Mouse (Mus musculus) intestine, postnatal 0 days (tissue): ENCODE results near the gene L1cam. TPM values are rescaled to one million over a fixed set of nuclear protein-coding genes. Genes with fewer than 3 reads are reported as not detected.

Experiments
- ATAC-seq: fragments of 200-750 bp; cut with Nextera tagmentation; 2 replicates; pipeline ENCODE4 v1.8.0; 2017; ENCODE audit warnings: mild to moderate bottlenecking, moderate TSS enrichment, moderate library complexity
- H3K27ac ChIP-seq: fragments of 300-500 bp; sonication (generic); 2 replicates; pipeline ENCODE4 v1.5.1; 2014; ENCODE audit warnings: mild to moderate bottlenecking, low read depth, low read length, moderate library complexity
- H3K27me3 ChIP-seq: fragments of 300-500 bp; sonication (generic); replicated peaks from 2 replicates; pipeline ENCODE4 v1.6.1; 2014; ENCODE audit warnings: low read length, mixed read lengths; ENCODE audit not compliant: control insufficient read depth, insufficient read depth
- H3K36me3 ChIP-seq: fragments of 300-500 bp; sonication (generic); 2 replicates; pipeline ENCODE4 v1.6.1; 2014; ENCODE audit warnings: mild to moderate bottlenecking, moderate library complexity; ENCODE audit not compliant: control insufficient read depth, insufficient read depth
- H3K4me1 ChIP-seq: fragments of 300-500 bp; sonication (generic); replicated peaks from 2 replicates; pipeline ENCODE4 v1.6.1; 2014; ENCODE audit warnings: antibody characterized with exemption, low read length, mixed read lengths; ENCODE audit not compliant: control insufficient read depth, insufficient read depth
- H3K4me2 ChIP-seq: fragments of 300-500 bp; sonication (generic); replicated peaks from 2 replicates; pipeline ENCODE4 v1.6.1; 2014; ENCODE audit warnings: low read depth, mild to moderate bottlenecking, moderate library complexity
- H3K4me3 ChIP-seq: fragments of 300-500 bp; sonication (generic); 2 replicates; pipeline ENCODE4 v1.5.1; 2014; ENCODE audit warnings: low read depth, low read length
- H3K9ac ChIP-seq: fragments of 300-500 bp; sonication (generic); 2 replicates; pipeline ENCODE4 v1.6.1; 2014; ENCODE audit warnings: mild to moderate bottlenecking, low read depth, low read length
- H3K9me3 ChIP-seq: fragments of 300-500 bp; sonication (generic); 2 replicates; pipeline ENCODE4 v1.6.1; 2016; ENCODE audit warnings: mixed run types; ENCODE audit not compliant: control insufficient read depth
- CTCF ChIP-seq: sonication (generic); IDR thresholded peaks from 2 replicates; pipeline ENCODE4 v1.5.1; 2016; ENCODE audit warnings: low read depth, mild to moderate bottlenecking, control low read depth, antibody characterized with exemption, moderate library complexity
- WGBS: fragments of 180-500 bp; shearing (Covaris S2); extraction: QIAGEN DNeasy Blood & Tissue Kit; methylation state at CpG from one replicate; pipeline ENCODE4 v1.1.7; 2014; 5-methylcytosine and 5-hydroxymethylcytosine counted together
- polyA plus RNA-seq: library from polyadenylated mRNA; unstranded; fragments of >200 nt; fragmentation: Nextera tagmentation; extraction: Ambion mirVana; gene quantifications from 2 replicates; pipeline ENCODE4 v1.2.1, GENCODE M21; 2015

The L1cam gene
- polyA plus RNA-seq, 1 experiment from 2014 or later, result 3.2 TPM

DNA sequence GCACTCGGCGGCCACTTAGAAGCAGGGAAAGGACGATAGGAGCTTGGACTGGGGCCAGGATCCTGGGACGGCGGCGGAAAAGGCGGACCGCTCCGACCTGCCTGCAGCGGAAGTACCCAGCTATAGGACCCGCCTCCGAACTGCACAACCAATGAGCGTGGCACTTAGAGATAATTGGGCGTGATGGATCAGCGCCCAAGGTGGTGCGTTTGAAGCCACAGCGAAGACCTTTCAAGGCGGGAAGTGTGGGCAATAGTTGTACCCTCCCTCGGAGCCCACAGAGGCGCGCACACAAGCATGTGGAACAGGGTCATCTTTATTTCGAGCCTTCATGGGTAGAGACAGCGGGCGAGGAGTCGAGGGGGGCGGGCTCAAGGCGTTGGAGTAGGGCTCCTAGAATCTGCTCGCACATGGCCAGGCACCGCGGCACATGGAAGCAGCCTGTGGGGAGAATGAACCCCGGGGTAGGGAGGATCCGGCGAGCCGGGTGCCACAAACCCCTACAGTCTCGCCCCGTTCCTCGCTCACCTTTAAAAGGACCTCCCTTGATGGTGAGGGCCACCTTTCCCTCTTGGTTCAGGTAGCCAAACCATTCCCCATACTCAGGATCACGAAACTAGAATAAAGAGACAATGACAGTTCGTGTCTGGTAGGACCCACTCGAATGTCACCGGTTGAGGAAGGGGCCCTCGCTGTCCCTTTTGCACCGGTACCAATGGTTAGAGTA is 26.1 kb upstream of the L1cam start, which contains the start of the genes Arhgap4 and Naa10:
TSS of gene Arhgap4 (minus strand) at position 48 of the 727 bp plus-strand sequence.
TSS of gene Naa10 (minus strand) at position 122 of the 727 bp plus-strand sequence.
- ATAC-seq, result peak; percentile 93
- WGBS, result 23% methylated on average over 43 of the region's 43 CpGs
- Histone ChIP-seq H3K27me3 (no peaks in the 10 kb centered on the region), H3K9me3 (no peaks in the 10 kb centered on the region), H3K9ac (peak within 1 kb of the TSS; percentile 48), H3K4me1 (no peaks in the 10 kb centered on the region), H3K36me3 (peaks cover 4% of the 10 kb centered on the region; the same call in 1 of the 2 replicates), H3K4me3 (peak within 1 kb of the TSS; percentile 47), H3K4me2 (peak within 1 kb of the TSS; percentile 62), H3K27ac (peak within 1 kb of the TSS; percentile 46)
- TF ChIP-seq CTCF, result no peak

- Histone ChIP-seq H3K27me3 (no peaks in the 10 kb centered on the region), H3K36me3 (peaks cover 2% of the 10 kb centered on the region; the same call in 1 of the 2 replicates), H3K9ac (peak overlapping the region; percentile 48), H3K4me3 (peak overlapping the region; percentile 47), H3K4me2 (peak overlapping the region; percentile 62), H3K27ac (peak overlapping the region; percentile 46), H3K4me1 (no peaks in the 10 kb centered on the region), H3K9me3 (no peaks in the 10 kb centered on the region)
- 15% methylated on average over 34 of the region's 34 CpGs for WGBS
- peak; percentile 35 for ATAC-seq
- no peak for TF ChIP-seq CTCF
These were observed 25.4 kb upstream of the L1cam start for GRCm38 (mm10) chrX:73921285-73921822.

GRCm38 (mm10) chrX:73918631-73919030 is 22.7 kb upstream of the L1cam start:
- Histone ChIP-seq H3K9ac (no peak overlapping the region), H3K4me1 (no peaks in the 10 kb centered on the region), H3K27me3 (no peaks in the 10 kb centered on the region), H3K4me3 (no peak overlapping the region), H3K4me2 (no peak overlapping the region), H3K27ac (no peak overlapping the region), H3K36me3 (no peaks in the 10 kb centered on the region), H3K9me3 (no peaks in the 10 kb centered on the region)
- TF ChIP-seq CTCF, result no peak
- ATAC-seq, result no peak
- WGBS, result 65% methylated on average over 5 of the region's 5 CpGs

DNA sequence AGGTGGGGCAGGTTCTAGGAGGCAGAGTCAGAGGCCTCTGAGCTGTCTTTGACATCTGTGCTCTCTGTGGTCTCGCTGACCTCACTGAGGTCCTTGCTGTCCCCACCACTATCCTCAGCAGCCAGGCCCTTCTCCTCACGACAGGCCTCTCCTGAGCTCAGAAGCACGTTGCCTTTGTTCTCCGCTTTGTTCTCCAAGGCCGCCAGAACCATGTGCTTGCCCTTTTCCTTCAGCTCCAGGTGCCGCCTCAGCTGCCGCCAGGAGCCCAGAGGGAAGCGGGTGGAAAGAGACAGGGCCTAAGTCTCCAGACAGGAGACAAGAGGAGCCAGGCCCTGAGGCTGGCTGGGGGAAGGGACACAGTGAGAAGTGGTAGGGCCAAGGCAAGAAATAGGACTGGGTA is 21.0 kb upstream of the L1cam start:
- no peaks in the 10 kb centered on the region for H3K36me3 ChIP-seq
- H3K9ac ChIP-seq, result no peak overlapping the region
- WGBS, result 77% methylated on average over 8 of the region's 8 CpGs
- ATAC-seq, result no peak
- no peak overlapping the region for H3K4me3 ChIP-seq
- no peaks in the 10 kb centered on the region for H3K27me3 ChIP-seq
- H3K27ac ChIP-seq, result 0 out of 2 replicates have a peak overlapping the region, but pooled peaks have one; percentile 4
- no peaks in the 10 kb centered on the region for H3K9me3 ChIP-seq
- no peak overlapping the region for H3K4me2 ChIP-seq
- H3K4me1 ChIP-seq, result no peaks in the 10 kb centered on the region
- no peak for TF ChIP-seq CTCF

- peak; percentile 68 for TF ChIP-seq CTCF
- no peaks in the 10 kb centered on the region for H3K4me1 ChIP-seq
- peak overlapping the region; percentile 32 for H3K4me2 ChIP-seq
- no peak overlapping the region for H3K9ac ChIP-seq
- no peaks in the 10 kb centered on the region for H3K9me3 ChIP-seq
- ATAC-seq, result peak; percentile 96
- no peaks in the 10 kb centered on the region for H3K27me3 ChIP-seq
- H3K36me3 ChIP-seq, result no peaks in the 10 kb centered on the region
- H3K27ac ChIP-seq, result peak overlapping the region; percentile 41; the same call in 1 of the 2 replicates
- no peak overlapping the region for H3K4me3 ChIP-seq
- 26% methylated on average over 31 of the region's 31 CpGs for WGBS
These were observed 19.2 kb upstream of the L1cam start for GRCm38 (mm10) chrX:73914827-73915703.

DNA sequence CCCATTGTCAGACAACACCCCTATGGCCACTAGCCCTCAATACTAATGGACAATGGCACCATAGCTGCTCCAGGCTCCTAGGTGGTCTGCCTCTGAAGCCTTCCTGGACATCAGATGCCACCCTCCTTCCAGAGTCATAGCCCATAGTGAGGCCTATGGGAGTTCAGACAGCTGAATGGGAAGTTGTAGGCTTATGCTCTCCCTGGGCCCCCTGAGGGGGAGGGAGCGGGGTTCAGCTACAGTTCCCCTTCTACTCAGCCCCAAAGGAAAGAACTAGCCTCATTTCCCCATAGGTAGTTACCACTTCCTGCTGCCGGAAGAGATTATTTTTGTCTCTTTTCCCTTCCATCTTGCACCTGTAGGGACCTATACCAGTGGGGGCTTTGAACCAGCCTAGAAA is 15.7 kb upstream of the L1cam start:
- no peak overlapping the region for H3K4me2 ChIP-seq
- no peak overlapping the region for H3K27ac ChIP-seq

More for the DNA sequence above, 15.7 kb upstream of the L1cam start:
- 90% methylated on average over 2 of the region's 2 CpGs for WGBS
- Histone ChIP-seq H3K36me3 (no peaks in the 10 kb centered on the region), H3K9me3 (no peaks in the 10 kb centered on the region), H3K4me3 (no peak overlapping the region), H3K27me3 (no peaks in the 10 kb centered on the region), H3K4me1 (no peaks in the 10 kb centered on the region), H3K9ac (no peak overlapping the region)
- TF ChIP-seq CTCF, result no peak
- ATAC-seq, result no peak
